Mouse (Mus musculus) ovary, adult 2 months (tissue): Measurements from ENCODE around the gene Olfr611. TPM values are rescaled to one million over a fixed set of nuclear protein-coding genes. Genes with fewer than 3 reads are reported as not detected.

ENCODE experiments used
- polyA plus RNA-seq: library from polyadenylated mRNA; depleted of rRNA; stranded (reverse); fragments of >200 nt; gene quantifications from 2 replicates; pipeline ENCODE4 v1.2.3, GENCODE M21; 2012; rRNA removed

Gene Olfr611
- polyA plus RNA-seq: not detected in 2 replicates

GRCm38 (mm10) chr7:103520746-103521145, at the start of gene Olfr611:
Gene Olfr611, minus strand, starts transcription at chr7:103520846.

GRCm38 (mm10) chr7:103569043-103569442, 48.4 kb upstream of the Olfr611 start, which contains the start of gene Olfr616:
Gene Olfr616, minus strand, starts transcription at chr7:103569143.

GRCm38 (mm10) chr7:103555779-103556178, 35.1 kb upstream of the Olfr611 start, which contains the start of gene Olfr615:
Gene Olfr615, plus strand, starts transcription at chr7:103556079.

GRCm38 (mm10) chr7:103547774-103548173, 27.1 kb upstream of the Olfr611 start, which contains the start of gene Olfr613:
Gene Olfr613, plus strand, starts transcription at chr7:103548074.

GRCm38 (mm10) chr7:103542617-103543016, 22.0 kb upstream of the Olfr611 start, which contains the start of gene Olfr612:
Gene Olfr612, minus strand, starts transcription at chr7:103542717.

GRCm38 (mm10) chr7:103512022-103512421, 8.6 kb downstream of the Olfr611 start, which contains the start of gene Olfr610:
Gene Olfr610, minus strand, starts transcription at chr7:103512122.

GRCm38 (mm10) chr7:103497962-103498361, 22.7 kb downstream of the Olfr611 start, which contains the start of gene Olfr609:
Gene Olfr609, minus strand, starts transcription at chr7:103498062.

GRCm38 (mm10) chr7:103469577-103469976, 51.1 kb downstream of the Olfr611 start, which contains the start of gene Olfr608:
Gene Olfr608, plus strand, starts transcription at chr7:103469877.

Other genes with a start within 250 kb of the Olfr611 start
- gene Olfr596, start 215.2 kb downstream of the Olfr611 start, polyA plus RNA-seq: not detected in 2 replicates
- gene Olfr597, start 204.5 kb downstream of the Olfr611 start, polyA plus RNA-seq: not detected in 2 replicates
- not detected in 2 replicates for gene Olfr598, start 197.3 kb downstream of the Olfr611 start, polyA plus RNA-seq
- gene Olfr599, start 184.9 kb downstream of the Olfr611 start, polyA plus RNA-seq: not detected in 2 replicates
- not detected in 2 replicates for gene Olfr600, start 171.2 kb downstream of the Olfr611 start, polyA plus RNA-seq
- gene Olfr601, start 158.2 kb downstream of the Olfr611 start, polyA plus RNA-seq: not detected in 2 replicates
- gene Olfr603, start 134.7 kb downstream of the Olfr611 start, polyA plus RNA-seq: not detected in 2 replicates
- gene Usp17lc, start 105.8 kb downstream of the Olfr611 start, polyA plus RNA-seq: 0.07 TPM in 1 of 2 replicates, not detected in the other
- gene Olfr605, start 75.4 kb downstream of the Olfr611 start, polyA plus RNA-seq: not detected in 2 replicates
- gene Olfr606, start 71.8 kb downstream of the Olfr611 start, polyA plus RNA-seq: not detected in 2 replicates
- not detected in 2 replicates for gene Olfr607, start 56.7 kb downstream of the Olfr611 start, polyA plus RNA-seq
- gene Olfr608, start 51.0 kb downstream of the Olfr611 start, polyA plus RNA-seq: not detected in 2 replicates
- gene Olfr609, start 22.8 kb downstream of the Olfr611 start, polyA plus RNA-seq: not detected in 2 replicates
- gene Olfr610, start 8.7 kb downstream of the Olfr611 start, polyA plus RNA-seq: not detected in 2 replicates
- not detected in 2 replicates for gene Olfr612, start 21.9 kb upstream of the Olfr611 start, polyA plus RNA-seq
- gene Olfr613, start 27.2 kb upstream of the Olfr611 start, polyA plus RNA-seq: not detected in 2 replicates
- gene Olfr615, start 35.2 kb upstream of the Olfr611 start, polyA plus RNA-seq: not detected in 2 replicates
- gene Olfr616, start 48.3 kb upstream of the Olfr611 start, polyA plus RNA-seq: not detected in 2 replicates
- gene Olfr617, start 52.2 kb upstream of the Olfr611 start, polyA plus RNA-seq: not detected in 2 replicates
- gene Olfr618, start 69.3 kb upstream of the Olfr611 start, polyA plus RNA-seq: not detected in 2 replicates
- not detected in 2 replicates for gene Olfr619, start 79.7 kb upstream of the Olfr611 start, polyA plus RNA-seq
- gene Olfr620, start 91.7 kb upstream of the Olfr611 start, polyA plus RNA-seq: not detected in 2 replicates
- not detected in 2 replicates for gene Olfr622, start 121.9 kb upstream of the Olfr611 start, polyA plus RNA-seq
- gene Olfr623, start 142.9 kb upstream of the Olfr611 start, polyA plus RNA-seq: not detected in 2 replicates
- gene Olfr624, start 150.3 kb upstream of the Olfr611 start, polyA plus RNA-seq: not detected in 2 replicates
- gene Olfr625-ps1, start 161.9 kb upstream of the Olfr611 start, polyA plus RNA-seq: not detected in 2 replicates
- not detected in 2 replicates for gene Olfr243, start 193.8 kb upstream of the Olfr611 start, polyA plus RNA-seq
- not detected in 2 replicates for gene Olfr628, start 209.5 kb upstream of the Olfr611 start, polyA plus RNA-seq
- not detected in 2 replicates for gene Olfr629, start 224.1 kb upstream of the Olfr611 start, polyA plus RNA-seq
- not detected in 2 replicates for gene Olfr630, start 236.5 kb upstream of the Olfr611 start, polyA plus RNA-seq